Mouse (Mus musculus) bone marrow macrophage, adult 2 months (primary cell): Measurements from ENCODE around the gene Polh.

Source experiments
- CTCF ChIP-seq: IDR thresholded peaks from 2 replicates; pipeline ENCODE4 v1.5.1; 2012; ENCODE audit warnings: low read depth, mild to moderate bottlenecking, low read length, moderate library complexity
- POLR2A ChIP-seq: IDR thresholded peaks from 2 replicates; pipeline ENCODE4 v1.6.1; 2012; ENCODE audit warnings: mild to moderate bottlenecking, low read depth, low read length, borderline replicate concordance

DNA sequence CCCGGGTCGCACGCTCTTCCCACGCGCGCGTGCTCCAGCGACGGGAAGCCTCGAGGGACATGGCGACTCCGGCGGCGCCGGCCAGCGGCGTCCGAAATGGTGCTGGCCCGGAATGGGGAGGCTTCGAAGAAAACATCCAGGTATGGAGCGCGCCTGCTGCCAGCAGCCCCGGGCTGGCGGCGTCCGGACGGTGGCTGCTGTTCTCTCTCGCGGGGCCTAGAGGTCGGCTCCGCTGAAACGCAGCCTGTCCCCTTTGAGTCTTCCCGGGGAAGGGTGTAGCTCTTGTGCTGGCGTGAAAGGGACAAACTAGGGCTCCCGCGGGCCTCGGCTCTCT, 45.7 kb upstream of the Polh start:
- TF ChIP-seq CTCF (no peak), POLR2A (no peak)
